Mouse (Mus musculus) midbrain, embryonic 14.5 days (tissue): ENCODE data around the gene Fpr3. TPM values are rescaled to one million over a fixed set of nuclear protein-coding genes. Genes with fewer than 3 reads are reported as not detected.

Experiments used
- ATAC-seq: fragments of 200-750 bp; cut with Nextera tagmentation; 2 replicates; pipeline ENCODE4 v1.8.0; 2017; ENCODE audit warnings: moderate number of reproducible peaks, moderate library complexity; ENCODE audit not compliant: low FRiP score, low TSS enrichment
- DNase-seq: peaks from one replicate; pipeline ENCODE4 v3.0.0-alpha.2; 2015
- H3K27ac ChIP-seq: fragments of 300-500 bp; sonication (generic); replicated peaks from 2 replicates; pipeline ENCODE4 v1.5.1; 2014; ENCODE audit warnings: mild to moderate bottlenecking, low read depth, low read length, moderate library complexity
- H3K27me3 ChIP-seq: fragments of 300-500 bp; sonication (generic); 2 replicates; pipeline ENCODE4 v1.6.1; 2014; ENCODE audit warnings: low read length, control low read depth, mixed read lengths; ENCODE audit not compliant: control insufficient read depth, insufficient read depth
- H3K36me3 ChIP-seq: fragments of 300-500 bp; sonication (generic); 2 replicates; pipeline ENCODE4 v1.6.1; 2014; ENCODE audit warnings: low read length, control low read depth; ENCODE audit not compliant: control insufficient read depth, insufficient read depth
- H3K4me1 ChIP-seq: fragments of 300-500 bp; sonication (generic); 2 replicates; pipeline ENCODE4 v1.6.1; 2014; ENCODE audit warnings: mild to moderate bottlenecking, antibody characterized with exemption, low read length, control low read depth; ENCODE audit not compliant: control insufficient read depth, insufficient read depth
- H3K4me2 ChIP-seq: fragments of 300-500 bp; sonication (generic); 2 replicates; pipeline ENCODE4 v1.6.1; 2014; ENCODE audit warnings: mild to moderate bottlenecking, low read length, moderate library complexity
- H3K4me3 ChIP-seq: fragments of 300-500 bp; sonication (generic); replicated peaks from 2 replicates; pipeline ENCODE4 v1.5.1; 2014; ENCODE audit warnings: low read depth, low read length
- H3K9ac ChIP-seq: fragments of 300-500 bp; sonication (generic); replicated peaks from 2 replicates; pipeline ENCODE4 v1.6.1; 2014; ENCODE audit warnings: mild to moderate bottlenecking, low read length, moderate library complexity
- H3K9me3 ChIP-seq: fragments of 300-500 bp; sonication (generic); 2 replicates; pipeline ENCODE4 v1.6.1; 2016; ENCODE audit warnings: low read length, control low read depth, mixed read lengths; ENCODE audit not compliant: control insufficient read depth
- WGBS: fragments of 180-500 bp; shearing (Covaris S2); extraction: QIAGEN DNeasy Blood & Tissue Kit; methylation state at CpG from one replicate; pipeline ENCODE4 v1.1.7; 2014; 5-methylcytosine and 5-hydroxymethylcytosine counted together
- polyA plus RNA-seq: library from polyadenylated mRNA; unstranded; fragments of >200 nt; fragmentation: Nextera tagmentation; extraction: Ambion mirVana; gene quantifications from 2 replicates; pipeline ENCODE4 v1.2.1, GENCODE M21; 2014

Gene Fpr3
- polyA plus RNA-seq, 1 experiment from 2014 or later = not detected

DNA sequence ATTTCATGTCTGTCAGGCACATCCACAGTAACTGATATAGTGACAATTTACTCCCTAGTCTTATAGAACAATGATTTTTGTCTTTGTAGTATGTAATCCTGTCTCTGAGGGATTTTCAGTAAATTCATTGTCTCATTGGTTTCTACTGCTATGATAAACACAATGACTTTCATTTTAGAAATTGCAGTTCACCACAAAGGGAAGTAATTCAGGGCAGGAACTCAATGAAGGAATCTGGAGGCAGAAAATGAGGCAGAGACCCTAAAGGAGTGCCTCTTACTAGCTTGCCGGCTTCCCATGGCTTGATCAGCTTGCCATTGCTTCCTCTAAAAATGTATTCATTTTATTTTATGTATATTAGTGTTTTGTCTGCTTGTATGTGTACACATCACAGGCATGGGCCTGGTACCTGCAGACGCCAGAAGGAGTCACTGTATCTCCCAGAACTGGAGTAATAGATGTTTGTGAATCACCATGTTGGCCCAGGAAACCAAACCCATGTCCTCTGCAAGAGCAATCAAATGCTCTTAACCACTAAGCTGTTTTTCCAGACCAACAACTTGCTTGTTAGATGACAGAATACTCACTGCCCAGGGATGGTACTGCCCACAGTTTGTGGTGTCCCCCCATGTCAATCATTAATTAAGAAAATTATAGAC, 16.6 kb upstream of the Fpr3 start:
- DNase-seq (no peak), ATAC-seq (no peak)
- 86% methylated on average over 2 of the region's 2 CpGs for WGBS
- H3K27ac ChIP-seq = no peak overlapping the region
- H3K4me1 ChIP-seq = no peaks in the 10 kb centered on the region
- H3K9ac ChIP-seq = no peak overlapping the region
- no peaks in the 10 kb centered on the region; the same call in 1 of the 2 replicates for H3K9me3 ChIP-seq
- H3K4me2 ChIP-seq = no peak overlapping the region
- no peaks in the 10 kb centered on the region for H3K27me3 ChIP-seq
- no peaks in the 10 kb centered on the region for H3K36me3 ChIP-seq
- H3K4me3 ChIP-seq = no peak overlapping the region

DNA sequence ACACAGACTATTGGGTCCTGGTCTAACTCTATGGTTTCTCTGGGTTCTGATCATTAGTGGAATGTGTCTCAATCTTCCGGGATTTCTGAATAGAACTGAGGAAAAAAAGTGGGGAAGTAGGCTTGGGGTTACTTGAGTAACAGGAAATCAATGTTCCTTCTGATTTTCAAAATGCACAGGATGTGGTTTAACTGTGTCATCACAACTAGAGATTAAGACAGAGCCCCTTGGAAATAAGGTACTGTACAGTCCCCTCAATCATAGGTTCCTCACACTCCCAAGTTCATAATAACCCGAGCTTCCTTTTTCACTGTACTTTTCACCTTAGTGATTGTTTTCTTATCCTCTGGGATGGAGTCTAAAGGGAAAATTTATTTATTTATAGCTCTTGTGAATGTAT, 16.0 kb upstream of the Fpr3 start:
- Histone ChIP-seq H3K4me1 (no peaks in the 10 kb centered on the region), H3K9ac (no peak overlapping the region), H3K4me2 (no peak overlapping the region), H3K27me3 (no peaks in the 10 kb centered on the region), H3K9me3 (no peaks in the 10 kb centered on the region; the same call in 1 of the 2 replicates), H3K4me3 (no peak overlapping the region), H3K36me3 (no peaks in the 10 kb centered on the region), H3K27ac (no peak overlapping the region)
- DNase-seq = no peak
- ATAC-seq = no peak
- WGBS = 89% methylated on average over 2 of the region's 2 CpGs

DNA sequence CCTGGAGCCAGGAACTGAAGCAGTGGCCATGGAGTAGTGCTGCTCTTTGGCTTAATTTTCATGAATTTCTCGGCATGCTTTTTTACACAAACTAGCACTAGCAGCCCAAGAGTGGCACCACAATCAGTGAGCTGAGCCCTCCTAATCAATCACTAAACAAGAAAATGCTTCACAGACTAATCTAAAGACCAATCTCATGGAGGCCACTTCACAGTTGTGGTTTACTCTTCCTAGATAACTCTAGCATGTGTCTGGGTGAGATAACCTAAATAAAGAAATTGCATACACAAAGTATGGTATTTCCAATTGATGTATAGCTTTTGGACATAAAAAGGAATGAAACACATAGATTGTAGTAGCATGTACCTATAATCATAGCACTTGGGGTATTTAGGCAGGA, 8.3 kb upstream of the Fpr3 start:
- Histone ChIP-seq H3K4me1 (no peaks in the 10 kb centered on the region), H3K27ac (no peak overlapping the region), H3K4me2 (no peak overlapping the region), H3K36me3 (no peaks in the 10 kb centered on the region), H3K4me3 (no peak overlapping the region), H3K27me3 (no peaks in the 10 kb centered on the region), H3K9me3 (no peaks in the 10 kb centered on the region), H3K9ac (no peak overlapping the region)
- no peak for DNase-seq
- WGBS = 89% methylated on average over 1 of the region's 1 CpGs
- ATAC-seq = no peak

DNA sequence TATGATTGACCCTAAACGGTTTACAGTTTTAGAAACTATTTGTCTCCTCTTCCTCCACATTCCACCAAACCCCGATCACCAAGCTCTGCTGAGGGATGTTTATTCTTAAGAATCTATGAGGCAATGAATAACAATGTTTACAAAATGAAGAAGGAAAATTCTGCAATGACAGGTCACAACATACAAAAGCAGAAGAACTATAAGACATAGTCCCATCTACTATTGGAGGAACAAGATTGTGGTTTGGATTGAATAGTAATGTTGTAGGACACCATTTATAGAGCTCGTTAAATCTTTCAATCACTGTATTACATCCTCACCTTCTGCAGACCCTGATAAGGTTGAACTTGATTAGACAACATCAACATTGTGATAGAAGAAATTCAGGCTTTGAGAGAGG, 5.0 kb upstream of the Fpr3 start:
- no peak overlapping the region for H3K4me3 ChIP-seq
- ATAC-seq (no peak), DNase-seq (no peak)
- no peaks in the 10 kb centered on the region for H3K4me1 ChIP-seq
- H3K4me2 ChIP-seq = no peak overlapping the region
- no peak overlapping the region for H3K9ac ChIP-seq
- 89% methylated on average over 3 of the region's 3 CpGs for WGBS
- H3K27ac ChIP-seq = no peak overlapping the region
- no peaks in the 10 kb centered on the region for H3K36me3 ChIP-seq
- H3K9me3 ChIP-seq = no peaks in the 10 kb centered on the region
- H3K27me3 ChIP-seq = no peaks in the 10 kb centered on the region

DNA sequence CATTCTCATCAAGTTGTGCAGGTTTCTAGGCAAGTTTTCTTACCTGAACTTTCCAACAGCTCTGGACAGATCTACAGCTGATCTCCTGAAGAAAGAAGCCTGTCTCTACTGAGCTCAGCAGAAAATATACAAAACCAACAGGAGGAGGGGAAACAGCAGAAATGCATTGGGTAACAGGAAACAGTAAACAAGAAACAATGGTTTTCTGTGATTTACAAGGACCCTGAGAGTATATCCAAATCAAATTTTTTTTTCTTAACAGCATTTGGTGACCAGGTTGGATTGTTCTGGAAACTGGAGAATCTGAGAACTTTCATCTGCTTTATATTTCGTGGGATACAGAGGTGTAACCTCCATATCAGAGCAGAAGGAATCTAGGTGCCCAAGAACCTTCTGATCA, 3.8 kb upstream of the Fpr3 start, which contains the start of gene Fpr1:
Gene Fpr1, minus strand, starts transcription at position 101 of the 400 bp plus-strand sequence.
- no peaks in the 10 kb centered on the region for H3K4me1 ChIP-seq
- H3K4me3 ChIP-seq = no peak within 1 kb of the TSS
- no peak for DNase-seq
- H3K36me3 ChIP-seq = no peaks in the 10 kb centered on the region
- H3K27ac ChIP-seq = no peak within 1 kb of the TSS
- no peak for ATAC-seq
- WGBS = 60% methylated on average over 1 of the region's 1 CpGs
- no peaks in the 10 kb centered on the region for H3K9me3 ChIP-seq
- H3K4me2 ChIP-seq = no peak within 1 kb of the TSS
- H3K27me3 ChIP-seq = no peaks in the 10 kb centered on the region
- no peak within 1 kb of the TSS for H3K9ac ChIP-seq

DNA sequence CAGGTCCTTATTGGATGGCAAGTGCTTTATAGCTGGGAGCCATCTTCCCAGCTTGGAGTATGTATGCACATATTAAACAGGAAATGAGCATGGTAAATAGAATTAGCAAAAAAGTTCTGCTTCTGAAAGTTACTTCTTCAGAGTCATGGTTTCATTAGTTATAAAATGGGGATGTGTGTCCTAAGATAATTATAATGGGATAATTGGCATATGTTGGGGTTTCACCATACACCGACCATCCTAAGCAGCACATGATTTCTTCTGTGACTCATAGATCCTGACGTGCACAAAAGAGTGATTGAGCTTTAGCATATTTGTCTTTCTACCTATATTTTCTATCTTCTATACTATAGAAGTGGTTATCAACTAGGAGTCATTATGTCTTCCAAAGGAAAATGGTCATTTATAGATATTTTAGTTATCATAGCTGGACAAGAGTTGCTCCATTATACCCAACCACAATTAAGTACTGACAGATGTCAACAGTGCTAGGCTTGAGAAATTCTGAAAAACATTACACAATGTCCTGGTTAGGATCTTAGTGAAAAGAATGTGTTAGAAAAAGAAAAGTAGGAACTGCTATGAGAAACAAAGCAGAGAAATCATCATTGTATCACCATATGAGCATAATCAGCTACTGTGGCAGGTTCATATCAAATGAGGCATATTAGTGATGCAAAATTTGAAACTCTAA, 2.2 kb downstream of the Fpr3 start:
- H3K9me3 ChIP-seq = no peaks in the 10 kb centered on the region
- no peak overlapping the region for H3K4me3 ChIP-seq
- H3K4me2 ChIP-seq = no peak overlapping the region
- H3K27me3 ChIP-seq = no peaks in the 10 kb centered on the region
- H3K36me3 ChIP-seq = no peaks in the 10 kb centered on the region
- 87% methylated on average over 2 of the region's 2 CpGs for WGBS
- no peaks in the 10 kb centered on the region for H3K4me1 ChIP-seq
- ATAC-seq = no peak
- H3K9ac ChIP-seq = no peak overlapping the region
- no peak overlapping the region for H3K27ac ChIP-seq
- no peak for DNase-seq

DNA sequence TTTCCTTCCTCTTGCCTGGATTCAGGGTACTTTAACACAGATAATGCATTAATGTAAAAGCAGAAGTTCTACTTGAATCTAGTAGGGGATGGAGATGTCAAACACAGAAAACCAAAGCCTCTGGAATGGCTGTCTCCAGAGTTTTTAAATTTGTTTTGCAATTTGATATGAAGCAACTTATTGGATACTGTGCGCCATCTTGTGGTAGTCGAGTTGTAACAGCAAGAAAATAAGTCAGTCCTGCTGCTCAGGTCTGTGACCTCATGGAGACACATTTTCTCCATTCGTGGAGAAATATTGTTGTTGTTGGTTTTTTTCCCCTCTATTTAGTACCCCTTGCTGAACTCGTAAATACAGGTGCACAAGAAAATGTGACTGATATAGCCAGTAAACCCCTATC, 8.4 kb downstream of the Fpr3 start:
- H3K27me3 ChIP-seq = no peaks in the 10 kb centered on the region
- H3K4me2 ChIP-seq = no peak overlapping the region
- WGBS = 5% methylated on average over 4 of the region's 4 CpGs
- ATAC-seq (no peak), DNase-seq (peak; percentile 87)
- H3K9me3 ChIP-seq = no peaks in the 10 kb centered on the region
- H3K27ac ChIP-seq = no peak overlapping the region
- H3K4me1 ChIP-seq = no peaks in the 10 kb centered on the region
- H3K36me3 ChIP-seq = no peaks in the 10 kb centered on the region
- no peak overlapping the region for H3K9ac ChIP-seq
- no peak overlapping the region for H3K4me3 ChIP-seq

DNA sequence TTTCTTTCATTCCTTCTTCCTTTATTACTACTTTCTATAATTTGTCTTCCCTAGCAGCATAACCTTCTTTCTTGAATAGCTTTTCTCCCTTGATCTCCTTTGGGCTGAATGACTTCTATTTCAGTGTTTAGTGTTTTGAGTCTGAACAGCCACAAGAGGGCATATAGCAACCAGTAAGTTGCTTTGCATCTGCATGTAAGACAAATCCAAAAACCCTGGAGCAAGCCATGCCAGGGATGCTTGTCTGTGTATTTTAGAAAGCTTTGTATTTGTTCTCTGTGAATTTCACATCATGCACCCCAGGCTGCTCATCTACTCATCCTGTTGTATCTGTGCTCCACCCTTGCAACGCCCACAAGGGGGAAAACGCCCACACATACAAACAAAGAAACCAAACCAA, 11.6 kb downstream of the Fpr3 start:
- H3K4me3 ChIP-seq = no peak overlapping the region
- no peak overlapping the region for H3K4me2 ChIP-seq
- no peaks in the 10 kb centered on the region for H3K27me3 ChIP-seq
- H3K36me3 ChIP-seq = no peaks in the 10 kb centered on the region
- no peak for ATAC-seq
- 80% methylated on average over 2 of the region's 2 CpGs for WGBS
- H3K27ac ChIP-seq = no peak overlapping the region
- H3K9me3 ChIP-seq = no peaks in the 10 kb centered on the region
- no peak overlapping the region for H3K9ac ChIP-seq
- DNase-seq = peak; percentile 78
- H3K4me1 ChIP-seq = no peaks in the 10 kb centered on the region

DNA sequence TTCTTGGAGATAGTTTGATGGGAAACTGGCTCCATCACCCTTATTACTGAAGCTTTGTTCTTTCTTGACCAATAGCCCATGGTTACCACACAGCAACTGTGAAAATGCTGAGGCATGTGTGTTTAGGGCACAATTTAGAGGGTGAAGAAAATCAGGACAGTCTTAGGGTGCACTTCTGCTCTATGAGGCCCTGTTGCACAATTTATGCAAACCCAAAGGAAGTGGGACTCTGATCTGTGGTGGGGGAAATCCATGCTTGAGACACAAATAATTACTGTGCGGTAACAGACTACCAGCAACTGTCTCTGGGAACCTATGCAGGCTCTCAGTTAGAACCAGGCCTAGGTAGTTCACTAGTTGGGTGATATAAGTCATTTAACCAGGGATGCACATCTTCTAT, 13.1 kb downstream of the Fpr3 start:
- DNase-seq (no peak), ATAC-seq (no peak)
- no peaks in the 10 kb centered on the region for H3K9me3 ChIP-seq
- H3K4me2 ChIP-seq = no peak overlapping the region
- H3K27me3 ChIP-seq = no peaks in the 10 kb centered on the region
- no peak overlapping the region for H3K9ac ChIP-seq
- no peaks in the 10 kb centered on the region for H3K4me1 ChIP-seq
- H3K36me3 ChIP-seq = no peaks in the 10 kb centered on the region
- H3K4me3 ChIP-seq = no peak overlapping the region
- H3K27ac ChIP-seq = no peak overlapping the region
- 93% methylated on average over 1 of the region's 1 CpGs for WGBS
